Mouse (Mus musculus) small intestine, adult 2 months (tissue): ENCODE measurements around the gene 4933415F23Rik. TPM values are rescaled to one million over a fixed set of nuclear protein-coding genes. Genes with fewer than 3 reads are reported as not detected.

Experiments used
- H3K27ac ChIP-seq: fragments of 200-500 bp; 2 replicates; pipeline ENCODE4 v1.5.1; 2012; ENCODE audit warnings: low read depth, low read length, control low read depth, inconsistent platforms; ENCODE audit not compliant: insufficient read depth
- H3K27me3 ChIP-seq: fragments of 200-500 bp; 2 replicates; pipeline ENCODE4 v1.6.1; 2012; ENCODE audit warnings: mild to moderate bottlenecking, moderate library complexity, low read length, inconsistent platforms; ENCODE audit not compliant: control insufficient read depth, insufficient read depth
- H3K36me3 ChIP-seq: fragments of 200-500 bp; 2 replicates; pipeline ENCODE4 v1.6.1; 2012; ENCODE audit warnings: mild to moderate bottlenecking, low read length, control low read depth, inconsistent platforms; ENCODE audit not compliant: control insufficient read depth, insufficient read depth
- H3K4me1 ChIP-seq: fragments of 200-500 bp; 2 replicates; pipeline ENCODE4 v1.6.1; 2012; ENCODE audit warnings: low read length, inconsistent platforms, mixed read lengths; ENCODE audit not compliant: control insufficient read depth, insufficient read depth, insufficient read length
- H3K4me3 ChIP-seq: fragments of 200-500 bp; 2 replicates; pipeline ENCODE4 v1.5.1; 2012; ENCODE audit warnings: low read depth, mild to moderate bottlenecking, control low read depth, inconsistent platforms, low read length, moderate library complexity
- CTCF ChIP-seq: fragments of 200-500 bp; IDR thresholded peaks from 2 replicates; pipeline ENCODE4 v1.5.1; 2012; ENCODE audit warnings: low read depth, mild to moderate bottlenecking, control low read depth, inconsistent platforms, low read length, moderate library complexity, mixed read lengths; ENCODE audit not compliant: insufficient replicate concordance, insufficient read length; ENCODE audit errors: extremely low read depth
- POLR2A ChIP-seq: fragments of 200-500 bp; IDR thresholded peaks from 2 replicates; pipeline ENCODE4 v1.6.1; 2012; ENCODE audit warnings: low read depth, mild to moderate bottlenecking, control low read depth, inconsistent platforms, low read length, moderate library complexity
- WGBS: fragments of 180-500 bp; shearing (Covaris S2); methylation state at CpG from one replicate; pipeline ENCODE4 v1.1.7; 2018; 5-methylcytosine and 5-hydroxymethylcytosine counted together
- polyA plus RNA-seq: library from polyadenylated mRNA; depleted of rRNA; stranded (reverse); fragments of >200 nt; gene quantifications from 2 replicates; pipeline ENCODE4 v1.2.3, GENCODE M21; 2012

4933415F23Rik gene
- polyA plus RNA-seq, 1 experiment, result not detected

DNA sequence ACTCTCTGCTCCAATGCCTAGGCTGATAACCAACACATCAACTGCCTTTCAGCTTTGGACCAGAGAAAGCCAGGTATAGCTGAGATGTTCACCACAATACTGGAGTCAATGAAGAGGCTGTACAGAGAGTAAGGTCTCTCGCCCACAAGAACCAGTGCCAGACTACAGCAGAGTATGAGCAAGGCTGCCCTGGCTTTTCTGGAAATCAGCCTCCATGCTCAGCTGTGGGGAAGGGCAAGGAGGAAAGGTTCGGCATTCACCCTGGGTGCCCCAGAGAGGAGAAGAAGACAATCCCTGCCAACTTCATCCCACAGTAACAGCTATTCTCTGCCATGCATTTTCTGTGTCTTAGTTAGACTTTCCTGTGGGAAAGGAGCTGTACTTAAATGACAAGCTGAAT is 38.1 kb downstream of the 4933415F23Rik start:
- Histone ChIP-seq H3K4me3 (no peak overlapping the region), H3K36me3 (no peaks in the 10 kb centered on the region), H3K4me1 (no peaks in the 10 kb centered on the region), H3K27me3 (no peaks in the 10 kb centered on the region), H3K27ac (no peak overlapping the region)
- 66% methylated on average over 2 of the region's 2 CpGs for WGBS
- no peak for TF ChIP-seq CTCF
- TF ChIP-seq POLR2A, result no peak

DNA sequence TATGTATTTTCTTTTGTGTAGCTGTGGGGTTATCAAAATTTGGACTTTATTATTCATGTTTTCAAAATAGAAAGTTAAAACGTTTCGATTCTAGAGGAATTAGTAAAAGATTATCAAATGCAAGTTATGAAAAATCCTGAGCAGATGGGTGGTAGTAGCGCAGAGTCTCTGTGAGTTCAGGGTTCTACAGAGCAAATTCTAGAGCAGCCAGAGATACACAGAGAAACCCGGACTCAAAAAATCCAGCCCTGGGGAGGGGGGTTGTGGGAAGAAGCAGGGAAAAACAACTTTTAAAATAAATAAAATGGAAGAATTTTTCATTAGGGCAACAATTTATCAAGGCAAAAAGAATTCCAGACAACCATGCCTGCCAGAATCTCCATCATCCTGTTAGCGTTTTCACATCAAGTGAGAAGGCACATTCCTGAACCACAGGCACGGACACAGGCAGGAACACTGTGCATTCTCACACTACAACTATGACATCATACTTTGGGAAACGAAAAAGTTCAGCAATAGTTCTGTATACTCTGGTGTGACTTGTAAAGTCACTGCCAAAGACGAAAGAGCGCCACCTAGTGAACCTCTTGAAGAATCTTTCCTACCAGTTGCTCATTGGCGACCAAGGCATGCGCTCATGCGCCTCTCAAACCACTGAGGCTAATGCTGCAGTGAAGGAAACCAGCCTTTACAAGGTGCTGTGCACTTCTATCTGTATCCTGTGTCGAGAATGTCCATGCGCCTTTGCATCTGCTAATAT is 40.3 kb downstream of the 4933415F23Rik start:
- no peak for TF ChIP-seq CTCF
- no peak for TF ChIP-seq POLR2A
- Histone ChIP-seq H3K27me3 (no peaks in the 10 kb centered on the region), H3K36me3 (no peaks in the 10 kb centered on the region), H3K27ac (no peak overlapping the region), H3K4me3 (no peak overlapping the region), H3K4me1 (no peaks in the 10 kb centered on the region)
- 28% methylated on average over 14 of the region's 14 CpGs for WGBS

DNA sequence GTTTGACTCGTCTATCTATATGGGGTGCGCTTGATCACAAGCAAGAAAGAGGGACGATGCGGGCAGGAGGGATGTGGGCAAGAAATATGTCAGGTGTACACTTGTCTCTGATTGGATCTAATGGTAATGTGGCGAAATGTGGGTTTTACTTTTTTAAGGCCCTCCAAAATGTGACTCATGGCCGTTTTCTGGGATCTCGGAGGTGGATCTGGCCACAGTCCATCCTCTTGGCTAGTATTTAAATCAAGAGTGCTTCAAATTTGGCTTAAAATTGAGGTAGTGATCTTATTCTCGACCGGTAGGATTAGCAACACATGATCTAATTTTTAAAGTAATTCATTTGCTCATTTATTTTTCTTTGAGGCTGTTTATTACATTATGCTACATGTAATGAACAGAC is 42.0 kb downstream of the 4933415F23Rik start:
- no peaks in the 10 kb centered on the region for H3K36me3 ChIP-seq
- TF ChIP-seq CTCF (no peak), POLR2A (no peak)
- H3K4me3 ChIP-seq, result no peak overlapping the region
- no peaks in the 10 kb centered on the region for H3K4me1 ChIP-seq
- no peak overlapping the region for H3K27ac ChIP-seq
- no peaks in the 10 kb centered on the region for H3K27me3 ChIP-seq
- 83% methylated on average over 9 of the region's 9 CpGs for WGBS
